10 mouse cellular contexts compared by ENCODE assay signal in the genomic region with DNA sequence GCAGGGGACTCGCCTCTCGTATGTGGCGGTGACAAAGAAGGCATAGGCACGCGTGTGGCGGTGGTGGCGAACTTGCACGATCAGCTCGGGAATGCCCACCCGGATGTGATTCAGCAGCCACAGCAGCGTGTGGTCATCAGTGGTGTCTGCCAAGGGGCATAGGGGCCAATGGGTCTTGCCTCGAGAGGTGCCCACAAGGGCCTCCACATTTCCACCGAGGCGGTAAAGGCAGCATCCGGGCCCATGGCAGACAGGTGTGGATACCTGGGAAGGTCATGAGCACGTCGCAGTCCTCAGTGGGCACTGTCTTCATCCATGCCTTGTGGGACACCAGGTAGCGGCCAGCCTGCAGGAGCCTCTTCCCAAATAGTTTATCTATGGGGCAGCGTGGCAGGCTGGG. TPM values are rescaled to one million over a fixed set of nuclear protein-coding genes. Genes with fewer than 3 reads are reported as not detected.
DNase-seq lines count a peak whose midpoint lies in the region; ATAC-seq and TF ChIP-seq lines count a peak whose summit lies in the region.
"Had no signal": no experiment of that assay in that cellular context is flagged by ENCODE, and none has a peak within 500 bp of the region (broad histone marks: within the 10 kb centered on the region; RNA-seq: fewer than 3 reads in every experiment).

No protein-coding gene starts in this region.

- WGBS in forebrain, embryonic 10.5 days, result 96% methylated on average over 19 of the region's 19 CpGs
- WGBS in intestine, postnatal 0 days, result 91% methylated on average over 19 of the region's 19 CpGs
- WGBS in neural tube, embryonic 14.5 days, result 93% methylated on average over 19 of the region's 19 CpGs

- H3K4me2 ChIP-seq in intestine, postnatal 0 days (replicated peaks; ENCODE audit: low read depth), result peak overlapping the region; percentile 93; the same call in 1 of the 2 replicates
- peak overlapping the region; percentile 84 for H3K4me2 ChIP-seq in neural tube, embryonic 14.5 days (ENCODE audit: low read depth, low read length)

- no peak for TF ChIP-seq CTCF in layer of hippocampus, adult 2 months (conservative IDR thresholded peaks at IDR 0.05)
- no peak for TF ChIP-seq CTCF in intestine, postnatal 0 days (IDR thresholded peaks at IDR 0.05; ENCODE audit: low read depth)

- intact Hi-C loops in left cerebral cortex, postnatal 25 days (cut with DNase I), result loop anchor here (1.0 kb wide), 1 partner anchor 7 kb away; no protein-coding TSS in a partner anchor

- no peak overlapping the region for H3K9ac ChIP-seq in intestine, postnatal 0 days (ENCODE audit: low read depth, low read length)
- H3K9ac ChIP-seq in neural tube, embryonic 14.5 days (replicated peaks; ENCODE audit: low read depth, low read length), result peak overlapping the region; percentile 95

- ATAC-seq in intestine, postnatal 0 days, result no peak
- ATAC-seq in neural tube, embryonic 14.5 days (ENCODE audit: low read depth), result no peak

- peak overlapping the region; percentile 97 for H3K4me3 ChIP-seq in layer of hippocampus, adult 2 months
- H3K4me3 ChIP-seq in forebrain, embryonic 10.5 days, result peak overlapping the region; percentile 90
- H3K4me3 ChIP-seq in intestine, postnatal 0 days (ENCODE audit: low read depth, low read length), result no peak overlapping the region
- peak overlapping the region; percentile 81 for H3K4me3 ChIP-seq in neural tube, embryonic 14.5 days (ENCODE audit: low read depth, low read length)

- peak overlapping the region; percentile 96; the same call in 1 of the 2 replicates for H3K27ac ChIP-seq in layer of hippocampus, adult 2 months
- H3K27ac ChIP-seq in forebrain, embryonic 10.5 days, result peak overlapping the region; percentile 99
- no peak overlapping the region for H3K27ac ChIP-seq in intestine, postnatal 0 days (ENCODE audit: low read depth, low read length)
- H3K27ac ChIP-seq in neural tube, embryonic 14.5 days (ENCODE audit: low read depth, low read length), result no peak overlapping the region

- DNase-seq in layer of hippocampus, adult 2 months (ENCODE audit: low spot score in 2 of 2), result no peak
- DNase-seq in layer of hippocampus, postnatal 36 days, result no peak
- DNase-seq in forebrain, embryonic 10.5 days (ENCODE audit: extremely low spot score, low spot score), result no peak
- DNase-seq in left cerebral cortex, postnatal 25 days (ENCODE audit: low spot score in 2 of 2), result no peak
- DNase-seq in cerebellum, adult 8-10 months, result no peak
- no peak for DNase-seq in thymus, postnatal 0 days (ENCODE audit: low spot score)
- DNase-seq: kidney, adult 18-20 months; thymus, adult 2 months had no signal

- H3K4me1 ChIP-seq in forebrain, embryonic 10.5 days, result peaks cover 51% of the 10 kb centered on the region
- peaks cover 9% of the 10 kb centered on the region for H3K4me1 ChIP-seq in intestine, postnatal 0 days (replicated peaks; ENCODE audit: control insufficient read depth, insufficient read depth, low read length)
- peaks cover 14% of the 10 kb centered on the region for H3K4me1 ChIP-seq in neural tube, embryonic 14.5 days (ENCODE audit: control insufficient read depth, insufficient read depth, low read length)

- no peaks in the 10 kb centered on the region for H3K9me3 ChIP-seq in forebrain, embryonic 10.5 days
- no peaks in the 10 kb centered on the region for H3K9me3 ChIP-seq in intestine, postnatal 0 days (ENCODE audit: control insufficient read depth)
- no peaks in the 10 kb centered on the region for H3K9me3 ChIP-seq in neural tube, embryonic 14.5 days (ENCODE audit: control insufficient read depth, low read length)

- H3K36me3 ChIP-seq in forebrain, embryonic 10.5 days (replicated peaks), result peaks cover 51% of the 10 kb centered on the region
- H3K36me3 ChIP-seq in intestine, postnatal 0 days (ENCODE audit: control insufficient read depth, insufficient read depth), result no peaks in the 10 kb centered on the region
- H3K36me3 ChIP-seq in neural tube, embryonic 14.5 days (ENCODE audit: control insufficient read depth, insufficient read depth, low read length), result peaks cover 18% of the 10 kb centered on the region; the same call in 1 of the 2 replicates

- H3K27me3 ChIP-seq in forebrain, embryonic 10.5 days (ENCODE audit: poor library complexity, severe bottlenecking), result peaks cover 31% of the 10 kb centered on the region
- H3K27me3 ChIP-seq in intestine, postnatal 0 days (replicated peaks; ENCODE audit: control insufficient read depth, insufficient read depth, low read length), result no peaks in the 10 kb centered on the region
- no peaks in the 10 kb centered on the region for H3K27me3 ChIP-seq in neural tube, embryonic 14.5 days (ENCODE audit: control insufficient read depth, insufficient read depth, low read length)

RNA-seq across cellular contexts. Expression of gene Ano8, which starts 1.0 kb away (rescaled TPM):
- 10 to 100 TPM; 52.9 to 55.3 TPM for total RNA-seq in layer of hippocampus, adult 2 months (2021)
- 10 to 100 TPM; 54.3 to 55.1 TPM for total RNA-seq in layer of hippocampus, postnatal 36 days (2021)
- polyA plus RNA-seq in forebrain, embryonic 10.5 days (2016; fragmentation: Nextera tagmentation; extraction: Ambion mirVana), result 1.8 TPM in 2 replicates
- polyA plus RNA-seq in intestine, postnatal 0 days (2015; fragmentation: Nextera tagmentation; extraction: Ambion mirVana), result 0.54 and 0.74 TPM in 2 replicates
- 6.9 and 8.4 TPM in 2 replicates for polyA plus RNA-seq in neural tube, embryonic 14.5 days (2014; fragmentation: Nextera tagmentation; extraction: Ambion mirVana)
- total RNA-seq in left cerebral cortex, postnatal 25 days (2021), result 10 to 100 TPM; 59.9 to 60.9 TPM
- 0.68 and 1.4 TPM in 2 replicates for polyA plus RNA-seq in thymus, postnatal 0 days (2015; fragmentation: Nextera tagmentation; extraction: Ambion mirVana)

RNA-seq across cellular contexts. Expression of gene Gtpbp3, which starts 3.2 kb away (rescaled TPM):
- total RNA-seq in layer of hippocampus, adult 2 months (2021), result 10 to 100 TPM; 28.7 to 32.1 TPM
- 10 to 100 TPM; 31.7 to 33.3 TPM for total RNA-seq in layer of hippocampus, postnatal 36 days (2021)
- 21.3 and 22.3 TPM in 2 replicates for polyA plus RNA-seq in forebrain, embryonic 10.5 days (2016; fragmentation: Nextera tagmentation; extraction: Ambion mirVana)
- 6.3 and 6.6 TPM in 2 replicates for polyA plus RNA-seq in intestine, postnatal 0 days (2015; fragmentation: Nextera tagmentation; extraction: Ambion mirVana)
- 5.5 and 5.9 TPM in 2 replicates for polyA plus RNA-seq in neural tube, embryonic 14.5 days (2014; fragmentation: Nextera tagmentation; extraction: Ambion mirVana)
- total RNA-seq in left cerebral cortex, postnatal 25 days (2021), result 10 to 100 TPM; 28.6 to 33.2 TPM
- 17.8 TPM in 2 replicates for polyA plus RNA-seq in thymus, postnatal 0 days (2015; fragmentation: Nextera tagmentation; extraction: Ambion mirVana)

RNA-seq across cellular contexts. Expression of gene Dda1, which starts 15.7 kb away (rescaled TPM):
- 10 to 100 TPM; 83.2 to 89.7 TPM for total RNA-seq in layer of hippocampus, adult 2 months (2021)
- total RNA-seq in layer of hippocampus, postnatal 36 days (2021), result 10 to 100 TPM; 87.6 to 93.5 TPM
- 116 and 122 TPM in 2 replicates for polyA plus RNA-seq in forebrain, embryonic 10.5 days (2016; fragmentation: Nextera tagmentation; extraction: Ambion mirVana)
- 82.8 and 91.7 TPM in 2 replicates for polyA plus RNA-seq in intestine, postnatal 0 days (2015; fragmentation: Nextera tagmentation; extraction: Ambion mirVana)
- 236 and 251 TPM in 2 replicates for polyA plus RNA-seq in neural tube, embryonic 14.5 days (2014; fragmentation: Nextera tagmentation; extraction: Ambion mirVana)
- total RNA-seq in left cerebral cortex, postnatal 25 days (2021), result 10 to 100 TPM; 80.9 to 84.8 TPM
- polyA plus RNA-seq in thymus, postnatal 0 days (2015; fragmentation: Nextera tagmentation; extraction: Ambion mirVana), result 154 and 157 TPM in 2 replicates

RNA-seq across cellular contexts. Expression of gene Mrpl34, which starts 20.0 kb away (rescaled TPM):
- total RNA-seq in layer of hippocampus, adult 2 months (2021), result 10 to 100 TPM; 39.7 to 45.4 TPM
- total RNA-seq in layer of hippocampus, postnatal 36 days (2021), result 10 to 100 TPM; 49.6 to 52.1 TPM
- 218 and 226 TPM in 2 replicates for polyA plus RNA-seq in forebrain, embryonic 10.5 days (2016; fragmentation: Nextera tagmentation; extraction: Ambion mirVana)
- polyA plus RNA-seq in intestine, postnatal 0 days (2015; fragmentation: Nextera tagmentation; extraction: Ambion mirVana), result 187 and 190 TPM in 2 replicates
- 186 and 189 TPM in 2 replicates for polyA plus RNA-seq in neural tube, embryonic 14.5 days (2014; fragmentation: Nextera tagmentation; extraction: Ambion mirVana)
- 10 to 100 TPM; 59.7 to 60.8 TPM for total RNA-seq in left cerebral cortex, postnatal 25 days (2021)
- 221 TPM in 2 replicates for polyA plus RNA-seq in thymus, postnatal 0 days (2015; fragmentation: Nextera tagmentation; extraction: Ambion mirVana)

RNA-seq across cellular contexts. Expression of gene Abhd8, which starts 21.3 kb away (rescaled TPM):
- 100 to 1,000 TPM; 260 to 270 TPM for total RNA-seq in layer of hippocampus, adult 2 months (2021)
- 100 to 1,000 TPM; 274 to 278 TPM for total RNA-seq in layer of hippocampus, postnatal 36 days (2021)
- 67.6 and 68.2 TPM in 2 replicates for polyA plus RNA-seq in forebrain, embryonic 10.5 days (2016; fragmentation: Nextera tagmentation; extraction: Ambion mirVana)
- polyA plus RNA-seq in intestine, postnatal 0 days (2015; fragmentation: Nextera tagmentation; extraction: Ambion mirVana), result 15.2 and 15.9 TPM in 2 replicates
- polyA plus RNA-seq in neural tube, embryonic 14.5 days (2014; fragmentation: Nextera tagmentation; extraction: Ambion mirVana), result 101 and 104 TPM in 2 replicates
- total RNA-seq in left cerebral cortex, postnatal 25 days (2021), result 100 to 1,000 TPM; 299 to 324 TPM
- polyA plus RNA-seq in thymus, postnatal 0 days (2015; fragmentation: Nextera tagmentation; extraction: Ambion mirVana), result 190 and 219 TPM in 2 replicates

Comparison
In these comparisons a context has a peak if more than half of its experiments do, and no peak if none do; other contexts are left out.
1. H3K27ac ChIP-seq: peak in layer of hippocampus, adult 2 months (single experiment) and forebrain, embryonic 10.5 days (single experiment); none in intestine, postnatal 0 days (single experiment) and neural tube, embryonic 14.5 days (single experiment).